Mouse (Mus musculus): Measurements from ENCODE around the gene Aspscr1.
"Not testable (repeated sequence)": the region's sequence is repeated elsewhere in the genome, so short reads cannot be mapped to it uniquely, and the experiment has no call there.

Gene Aspscr1

GRCm38 (mm10) chr11:120714546-120714945 lies 41.8 kb downstream of the Aspscr1 start:
- DNase-seq (ENCODE audit: low spot score) = no peak

GRCm38 (mm10) chr11:120715131-120715530 lies 42.4 kb downstream of the Aspscr1 start:
- DNase-seq (ENCODE audit: low spot score) = no peak

- DNase-seq (ENCODE audit: low spot score) = no peak
Measured at GRCm38 (mm10) chr11:120719242-120719641, 46.5 kb downstream of the Aspscr1 start.

- DNase-seq (ENCODE audit: low spot score) = no peak
Measured at GRCm38 (mm10) chr11:120719841-120720376, 47.1 kb downstream of the Aspscr1 start.

- peak; percentile 72 for DNase-seq (ENCODE audit: low spot score)
Measured at GRCm38 (mm10) chr11:120720450-120720849, 47.7 kb downstream of the Aspscr1 start.

- no peak for DNase-seq (ENCODE audit: low spot score)
Measured at GRCm38 (mm10) chr11:120721124-120722066, 48.6 kb downstream of the Aspscr1 start, which contains the start of gene Rac3. TSS of gene Rac3 (plus strand) at chr11:120721470.

GRCm38 (mm10) chr11:120722067-120722630 lies 49.4 kb downstream of the Aspscr1 start:
- DNase-seq (ENCODE audit: low spot score) = no peak

GRCm38 (mm10) chr11:120722761-120723382 lies 50.1 kb downstream of the Aspscr1 start:
- no peak for DNase-seq (ENCODE audit: low spot score)

GRCm38 (mm10) chr11:120723509-120723908 lies 50.7 kb downstream of the Aspscr1 start:
- DNase-seq (ENCODE audit: low spot score) = no peak

GRCm38 (mm10) chr11:120726243-120727168 lies 53.7 kb downstream of the Aspscr1 start:
- no peak for DNase-seq (ENCODE audit: low spot score)

GRCm38 (mm10) chr11:120727169-120727527 lies 54.4 kb downstream of the Aspscr1 start, which contains the start of gene Dcxr:
TSS of gene Dcxr (minus strand) at chr11:120727281.
- peak; percentile 89 for DNase-seq (ENCODE audit: low spot score)

- DNase-seq (ENCODE audit: low spot score) = no peak
Measured at GRCm38 (mm10) chr11:120727564-120727963, 54.8 kb downstream of the Aspscr1 start.

GRCm38 (mm10) chr11:120728530-120729240 lies 55.9 kb downstream of the Aspscr1 start:
- DNase-seq (ENCODE audit: low spot score) = no peak

- DNase-seq (ENCODE audit: low spot score) = not testable (repeated sequence)
Measured at GRCm38 (mm10) chr11:120729432-120730050, 56.8 kb downstream of the Aspscr1 start.

GRCm38 (mm10) chr11:120730331-120730870 lies 57.6 kb downstream of the Aspscr1 start:
- DNase-seq (ENCODE audit: low spot score) = no peak

GRCm38 (mm10) chr11:120731395-120731794 lies 58.6 kb downstream of the Aspscr1 start:
- no peak for DNase-seq (ENCODE audit: low spot score)

- DNase-seq (ENCODE audit: low spot score) = no peak
Measured at GRCm38 (mm10) chr11:120731858-120732680, 59.3 kb downstream of the Aspscr1 start, which contains the start of gene Cbr2. TSS of gene Cbr2 (minus strand) at chr11:120732114.

- peak; percentile 57 for DNase-seq (ENCODE audit: low spot score)
Measured at GRCm38 (mm10) chr11:120733521-120733920, 60.7 kb downstream of the Aspscr1 start.

GRCm38 (mm10) chr11:120736424-120736823 lies 63.7 kb downstream of the Aspscr1 start:
- DNase-seq (ENCODE audit: low spot score) = no peak
